8 mouse cellular contexts compared by ENCODE assay signal in genomic region chr1:181144966-181145365, GRCm38 (mm10). TPM values are rescaled to one million over a fixed set of nuclear protein-coding genes. Genes with fewer than 3 reads are reported as not detected.
DNase-seq lines count a peak whose midpoint lies in the region; ATAC-seq and TF ChIP-seq lines count a peak whose summit lies in the region.

No protein-coding gene starts in this region.

- no peak for ATAC-seq in hindbrain, embryonic 11.5 days (ENCODE audit: low FRiP score)
- no peak for ATAC-seq in midbrain, embryonic 13.5 days

- H3K4me2 ChIP-seq in hindbrain, embryonic 11.5 days (replicated peaks; ENCODE audit: low read depth, low read length): peak overlapping the region; percentile 65
- peak overlapping the region; percentile 55 for H3K4me2 ChIP-seq in midbrain, embryonic 13.5 days (replicated peaks)

- no peaks in the 10 kb centered on the region for H3K36me3 ChIP-seq in hindbrain, embryonic 11.5 days (ENCODE audit: control insufficient read depth, insufficient read depth, low read length)
- peaks cover 11% of the 10 kb centered on the region for H3K36me3 ChIP-seq in midbrain, embryonic 13.5 days

- intact Hi-C loops in left cerebral cortex, adult 2 months (cut with DNase I): no loop called here
- intact Hi-C loops in left cerebral cortex, postnatal 14 days (cut with DNase I): no loop called here
- intact Hi-C loops in left cerebral cortex, postnatal 36 days (cut with DNase I): no loop called here

- no peak for TF ChIP-seq CTCF in left cerebral cortex, adult 2 months (IDR thresholded peaks at IDR 0.05)

- 23% methylated on average over 12 of the region's 12 CpGs for WGBS in hindbrain, embryonic 11.5 days
- WGBS in midbrain, embryonic 13.5 days: 12% methylated on average over 12 of the region's 12 CpGs

- DNase-seq in left cerebral cortex, adult 2 months (ENCODE audit: extremely low spot score in 1 of 2, low spot score in 2 of 2): no peak
- no peak for DNase-seq in left cerebral cortex, postnatal 14 days (ENCODE audit: low spot score in 2 of 2)
- no peak for DNase-seq in hindbrain, embryonic 11.5 days (ENCODE audit: low spot score)
- DNase-seq in frontal cortex, postnatal 14 days (ENCODE audit: low spot score in 2 of 2): no peak
- DNase-seq in left cerebral cortex, postnatal 36 days (ENCODE audit: low spot score in 2 of 2): no peak
- no peak for DNase-seq in ovary, adult 18-20 months (ENCODE audit: low spot score)

- no peaks in the 10 kb centered on the region for H3K27me3 ChIP-seq in hindbrain, embryonic 11.5 days (ENCODE audit: control insufficient read depth, insufficient read depth, low read length)
- no peaks in the 10 kb centered on the region for H3K27me3 ChIP-seq in midbrain, embryonic 13.5 days

- no peaks in the 10 kb centered on the region for H3K9me3 ChIP-seq in hindbrain, embryonic 11.5 days (ENCODE audit: control insufficient read depth, low read length)
- no peaks in the 10 kb centered on the region for H3K9me3 ChIP-seq in midbrain, embryonic 13.5 days

- peak overlapping the region; percentile 78 for H3K27ac ChIP-seq in left cerebral cortex, adult 2 months
- H3K27ac ChIP-seq in brown adipose tissue, adult 24 weeks (replicated peaks; ENCODE audit: low read depth, low read length): 0 out of 2 replicates have a peak overlapping the region, but pooled peaks have one; percentile 4
- H3K27ac ChIP-seq in hindbrain, embryonic 11.5 days (ENCODE audit: low read depth, low read length): no peak overlapping the region
- 0 out of 2 replicates have a peak overlapping the region, but pooled peaks have one; percentile 71 for H3K27ac ChIP-seq in midbrain, embryonic 13.5 days

- peak overlapping the region; percentile 61 for H3K4me3 ChIP-seq in left cerebral cortex, adult 2 months
- H3K4me3 ChIP-seq in brown adipose tissue, adult 24 weeks (ENCODE audit: insufficient read depth, low read depth, low read length): peak overlapping the region; percentile 81
- peak overlapping the region; percentile 91 for H3K4me3 ChIP-seq in hindbrain, embryonic 11.5 days (ENCODE audit: low read depth, low read length)
- peak overlapping the region; percentile 79 for H3K4me3 ChIP-seq in midbrain, embryonic 13.5 days (replicated peaks)

- H3K9ac ChIP-seq in hindbrain, embryonic 11.5 days (ENCODE audit: low read depth, low read length): peak overlapping the region; percentile 73
- peak overlapping the region; percentile 72 for H3K9ac ChIP-seq in midbrain, embryonic 13.5 days (replicated peaks)

- peaks cover 5% of the 10 kb centered on the region; the same call in 1 of the 2 replicates for H3K4me1 ChIP-seq in brown adipose tissue, adult 24 weeks (ENCODE audit: control insufficient read depth, insufficient read depth, insufficient read length, low read length)
- H3K4me1 ChIP-seq in hindbrain, embryonic 11.5 days (replicated peaks; ENCODE audit: control insufficient read depth, insufficient read depth, low read length): no peaks in the 10 kb centered on the region; the same call in 1 of the 2 replicates
- peaks cover 30% of the 10 kb centered on the region for H3K4me1 ChIP-seq in midbrain, embryonic 13.5 days (replicated peaks)

RNA-seq across cellular contexts. Expression of gene Cnih4, which starts 0.5 kb away (rescaled TPM):
- total RNA-seq in left cerebral cortex, adult 2 months (2021): 10 to 100 TPM; 27.3 to 29.0 TPM
- total RNA-seq in left cerebral cortex, postnatal 14 days (2021): 10 to 100 TPM; 20.8 to 22.0 TPM
- 62.6 and 71.8 TPM in 2 replicates for polyA plus RNA-seq in brown adipose tissue, adult 24 weeks (2012; ENCODE audit: insufficient read depth, insufficient read length, missing spikeins)
- polyA plus RNA-seq in hindbrain, embryonic 11.5 days (2014; fragmentation: Nextera tagmentation; extraction: Ambion mirVana): 87.9 and 91.1 TPM in 2 replicates
- polyA plus RNA-seq in midbrain, embryonic 13.5 days (2015; fragmentation: Nextera tagmentation; extraction: Ambion mirVana): 77.6 and 78.5 TPM in 2 replicates
- 10 to 100 TPM; 20.9 to 23.6 TPM for total RNA-seq in left cerebral cortex, postnatal 36 days (2021)

RNA-seq across cellular contexts. Expression of gene Nvl, which starts 1.0 kb away (rescaled TPM):
- 10 to 100 TPM; 34.4 to 36.5 TPM for total RNA-seq in left cerebral cortex, adult 2 months (2021)
- total RNA-seq in left cerebral cortex, postnatal 14 days (2021): 10 to 100 TPM; 28.9 to 32.4 TPM
- 7.9 and 8.2 TPM in 2 replicates for polyA plus RNA-seq in brown adipose tissue, adult 24 weeks (2012; ENCODE audit: insufficient read depth, insufficient read length, missing spikeins)
- 37.9 and 38.5 TPM in 2 replicates for polyA plus RNA-seq in hindbrain, embryonic 11.5 days (2014; fragmentation: Nextera tagmentation; extraction: Ambion mirVana)
- 42.3 and 45.8 TPM in 2 replicates for polyA plus RNA-seq in midbrain, embryonic 13.5 days (2015; fragmentation: Nextera tagmentation; extraction: Ambion mirVana)
- total RNA-seq in left cerebral cortex, postnatal 36 days (2021): 10 to 100 TPM; 25.4 to 40.2 TPM
